ENCODE assay signal across 20 mouse cellular contexts in genomic region chr16:5866966-5867365, GRCm38 (mm10). TPM values are rescaled to one million over a fixed set of nuclear protein-coding genes. Genes with fewer than 3 reads are reported as not detected.
DNase-seq lines count a peak whose midpoint lies in the region.
"Had no signal": no experiment of that assay in that cellular context is flagged by ENCODE, and none has a peak within 500 bp of the region (broad histone marks: within the 10 kb centered on the region; RNA-seq: fewer than 3 reads in every experiment).

No protein-coding gene starts in this region.

- DNase-seq in cerebellum, postnatal 10 days, result peak; percentile 40 to 64
- no peak for DNase-seq in cerebellum, adult 8-10 months
- DNase-seq in left cerebral cortex, postnatal 4 days, result peak; percentile 8
- DNase-seq in left cerebral cortex, postnatal 14 days (ENCODE audit: low spot score in 2 of 2), result no peak
- DNase-seq in layer of hippocampus, adult 9-11 months, result peak; percentile 63
- no peak for DNase-seq in adrenal gland, postnatal 25 days
- DNase-seq in kidney, postnatal 14 days, result no peak
- DNase-seq: adrenal gland, adult 8-10 months; cerebellum, adult 11-12 months; gastrocnemius, postnatal 25 days; heart, adult 18-20 months; heart, postnatal 4 days; kidney, adult 18-20 months; kidney, postnatal 4 days; liver, embryonic 13.5 days; lung, adult 18-20 months; lung, postnatal 4 days; thymus, postnatal 4 days had no signal

- intact Hi-C loops in left cerebral cortex, postnatal 4 days (cut with DNase I), result no loop called here
- intact Hi-C loops in left cerebral cortex, postnatal 14 days (cut with DNase I), result no loop called here

RNA-seq across cellular contexts. Expression of gene Rbfox1, which starts 18.2 kb away (rescaled TPM):
- 100 to 1,000 TPM; 244 to 249 TPM for total RNA-seq in left cerebral cortex, postnatal 4 days (2021)
- 100 to 1,000 TPM; 315 to 328 TPM for total RNA-seq in left cerebral cortex, postnatal 14 days (2021)
- total RNA-seq in adrenal gland, postnatal 25 days (2021), result 0.71 and 1.7 TPM in 2 replicates
- total RNA-seq: CH12.LX; monocyte, adult 5-6 weeks had no signal

Comparison
In these comparisons a context has a peak if more than half of its experiments do, and no peak if none do; other contexts are left out.
1. DNase-seq: peak in cerebellum, postnatal 10 days (2 of 2), left cerebral cortex, postnatal 4 days (single experiment) and layer of hippocampus, adult 9-11 months (single experiment); none in cerebellum, adult 8-10 months (single experiment), left cerebral cortex, postnatal 14 days (0 of 2), adrenal gland, postnatal 25 days (single experiment) and kidney, postnatal 14 days (single experiment).
2. RNA of gene Rbfox1, which starts 18.2 kb away (total RNA-seq): 315 to 328 TPM in left cerebral cortex, postnatal 14 days and 244 to 249 TPM in left cerebral cortex, postnatal 4 days; 0.71 to 1.7 TPM in adrenal gland, postnatal 25 days; every median in the first group is over 10 times any median in the second.